Mouse (Mus musculus) ES-CJ7 (cell line): Measurements from ENCODE around the gene Ywhah.
A peak's percentile ranks its signal among the peaks of the same experiment; 100 is the strongest.
"Not testable (repeated sequence)": the region's sequence is repeated elsewhere in the genome, so short reads cannot be mapped to it uniquely, and the experiment has no call there.

Experiments
- DNase-seq: peaks from one replicate; pipeline ENCODE4 v3.0.0; 2011; ENCODE audit warnings: low read depth, low spot score

Gene Ywhah

DNA sequence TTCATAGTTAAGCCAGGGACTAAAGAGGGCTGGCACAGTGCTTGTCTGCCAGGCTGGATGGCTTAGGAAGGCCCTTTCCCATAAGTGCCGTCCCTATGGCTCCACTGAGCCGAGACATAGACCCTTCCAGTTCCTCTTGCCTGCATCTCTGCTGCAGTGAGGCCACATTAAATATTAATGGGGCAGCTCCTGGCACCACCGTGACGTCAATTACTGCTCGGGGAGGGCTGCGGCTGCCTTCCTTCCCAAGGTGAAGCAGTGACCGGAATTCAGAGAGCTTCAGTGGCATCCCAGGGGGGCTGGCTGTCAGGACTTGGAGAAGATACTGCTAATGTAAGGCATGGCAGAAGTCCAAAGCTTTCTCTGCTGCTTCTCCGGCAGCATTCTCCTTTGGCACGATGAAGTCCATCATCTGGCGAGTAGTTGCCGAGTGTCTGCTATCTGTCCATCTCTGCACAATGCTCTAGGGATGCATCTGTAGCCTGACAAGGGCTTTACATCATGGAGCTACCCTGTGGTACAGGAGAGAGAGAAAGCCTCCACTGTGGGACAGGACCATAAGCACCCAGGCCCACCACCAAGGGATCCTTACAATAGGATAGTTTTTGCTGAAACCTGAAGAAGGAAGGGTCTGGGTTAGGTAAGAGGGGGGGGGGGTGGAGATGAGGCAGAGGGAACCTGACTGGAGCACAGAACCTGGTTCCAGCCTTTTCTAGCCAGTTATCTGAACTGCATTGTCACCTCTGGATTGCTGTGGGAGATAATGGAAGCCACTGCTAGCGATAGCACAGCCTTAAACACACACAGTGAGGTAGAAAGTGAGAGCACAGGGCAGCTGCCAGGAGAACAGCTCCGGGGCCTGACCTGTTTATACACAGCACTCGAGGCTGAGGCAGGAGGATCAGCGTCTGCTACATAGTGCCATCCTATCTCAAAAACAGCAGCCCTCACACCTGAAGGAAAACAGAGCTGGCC lies 7.2 kb upstream of the Ywhah start:
- DNase-seq: peak; percentile 63

- DNase-seq: no peak
Observed at GRCm38 (mm10) chr5:33014096-33014495, 4.5 kb upstream of the Ywhah start.

GRCm38 (mm10) chr5:33015579-33015978 lies 3.0 kb upstream of the Ywhah start:
- DNase-seq: no peak

DNA sequence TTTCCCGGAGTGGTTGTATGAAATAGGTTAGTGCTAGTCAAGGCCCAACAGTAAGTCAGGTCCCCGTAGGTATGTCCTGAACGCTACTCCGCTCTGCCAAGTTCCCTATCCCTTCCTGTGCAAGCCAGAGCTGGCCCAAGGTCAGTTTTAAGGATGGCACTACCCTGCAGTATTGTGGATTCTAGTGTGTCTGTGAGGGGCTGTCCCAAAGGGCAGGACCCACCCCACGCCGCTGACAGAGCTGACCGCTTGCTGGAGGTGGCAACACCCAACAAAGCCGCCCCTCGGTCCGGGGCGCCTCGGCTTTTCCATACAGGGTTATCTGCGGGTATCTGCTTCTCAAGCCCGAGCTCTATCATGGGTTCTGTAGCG lies 441 bp upstream of the Ywhah start:
- no peak for DNase-seq

DNA sequence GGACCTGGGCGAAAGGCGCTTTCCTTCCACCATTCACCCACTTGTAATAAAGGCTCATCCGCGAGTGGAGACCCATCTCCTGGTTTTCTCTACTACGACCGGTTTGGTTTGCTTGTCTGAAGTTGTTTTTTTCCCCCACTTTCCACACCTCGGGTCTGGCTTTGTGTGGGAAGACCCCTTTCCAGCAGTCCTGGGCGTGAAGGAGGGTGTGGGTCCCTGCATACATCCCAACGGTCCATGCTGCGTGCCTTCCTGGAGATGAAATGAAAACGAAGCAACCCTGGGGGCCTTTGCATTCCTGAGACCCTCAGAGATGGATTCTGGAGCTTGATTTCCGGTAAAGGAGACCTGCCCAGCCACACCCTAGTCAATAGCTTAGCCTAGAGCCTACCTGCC lies 808 bp downstream of the Ywhah start:
- peak; percentile 72 for DNase-seq

- DNase-seq: peak; percentile 41
Observed at GRCm38 (mm10) chr5:33021622-33022021, 3.0 kb downstream of the Ywhah start.

DNA sequence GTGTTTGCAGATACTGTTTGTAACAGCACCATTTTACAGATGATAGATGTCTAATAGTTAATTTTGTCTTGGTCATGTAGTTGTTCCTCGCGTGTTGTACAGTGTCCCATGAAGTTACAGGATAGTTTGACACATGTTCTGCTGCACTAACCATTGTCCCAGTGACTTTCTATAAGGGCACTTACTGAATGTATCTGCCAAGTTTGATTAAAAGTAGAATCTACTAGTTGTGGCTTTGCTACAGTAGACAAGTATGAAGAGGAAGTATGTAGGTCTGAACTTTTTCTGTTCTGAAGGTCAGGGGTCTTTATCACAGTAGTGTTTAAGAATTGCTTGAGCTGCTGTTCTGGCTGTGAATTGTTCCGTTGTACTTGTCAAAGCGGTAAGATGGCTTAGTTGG lies 4.7 kb downstream of the Ywhah start:
- no peak for DNase-seq

GRCm38 (mm10) chr5:33024474-33024873 lies 5.9 kb downstream of the Ywhah start:
- DNase-seq: no peak

GRCm38 (mm10) chr5:33028656-33029055 lies 10.0 kb downstream of the Ywhah start:
- DNase-seq: no peak

GRCm38 (mm10) chr5:33030425-33031175 lies 12.0 kb downstream of the Ywhah start:
- no peak for DNase-seq

DNA sequence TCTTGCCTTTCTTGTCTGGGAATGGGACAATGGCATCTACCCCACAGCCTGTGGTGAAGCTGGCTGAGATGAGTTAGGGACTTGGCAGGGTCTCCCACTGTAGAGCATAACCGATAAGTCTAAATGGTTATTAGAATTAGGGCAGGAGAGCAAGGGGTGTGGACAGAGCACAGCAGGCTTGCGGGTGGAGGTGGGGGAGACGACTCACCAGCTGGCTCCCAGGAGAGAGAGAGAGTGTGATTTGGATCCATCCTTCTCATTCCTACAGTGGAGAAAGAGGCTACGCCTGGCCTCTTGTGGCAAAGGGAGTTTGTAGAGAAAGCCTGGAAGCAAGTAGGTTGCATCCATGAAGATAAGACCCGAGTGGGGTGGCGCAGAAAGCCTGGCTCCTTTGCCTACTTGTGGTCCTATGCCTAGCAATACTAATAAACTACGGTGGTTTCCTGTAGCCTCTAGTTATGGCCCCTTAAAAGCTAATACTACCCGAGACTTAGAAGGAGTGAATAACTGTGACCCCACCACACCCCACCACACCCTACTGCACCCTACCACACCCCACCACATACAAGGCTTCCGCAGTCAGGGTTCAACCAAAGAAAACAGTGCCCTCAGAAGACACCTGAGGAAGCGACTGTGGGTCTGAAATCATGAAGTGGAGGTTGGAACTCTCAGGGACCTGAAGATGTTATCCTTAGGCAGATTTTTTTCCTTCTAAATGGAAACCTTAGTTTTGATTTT lies 13.6 kb downstream of the Ywhah start:
- DNase-seq: no peak

DNA sequence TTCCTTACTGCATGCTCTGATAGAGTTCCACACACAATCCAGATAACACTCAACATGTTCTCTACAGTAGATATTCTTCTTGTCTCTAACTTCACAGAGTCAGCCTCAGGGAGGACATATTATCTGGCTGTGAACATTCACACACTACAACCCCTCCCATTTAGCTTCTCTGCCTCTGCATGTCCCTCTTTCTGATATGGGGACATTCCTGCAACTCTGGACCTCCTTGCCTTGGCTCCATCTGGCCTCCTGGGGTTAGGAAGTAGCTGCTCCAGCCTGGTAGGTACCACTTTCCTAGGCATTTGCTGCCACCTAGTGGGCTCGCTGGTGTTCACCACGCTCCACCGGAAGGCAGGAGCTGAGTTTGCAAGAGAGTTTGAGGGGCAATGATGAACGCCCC lies 14.5 kb downstream of the Ywhah start:
- peak; percentile 91 for DNase-seq

- peak; percentile 35 for DNase-seq
Observed at GRCm38 (mm10) chr5:33033633-33034032, 15.0 kb downstream of the Ywhah start.

DNA sequence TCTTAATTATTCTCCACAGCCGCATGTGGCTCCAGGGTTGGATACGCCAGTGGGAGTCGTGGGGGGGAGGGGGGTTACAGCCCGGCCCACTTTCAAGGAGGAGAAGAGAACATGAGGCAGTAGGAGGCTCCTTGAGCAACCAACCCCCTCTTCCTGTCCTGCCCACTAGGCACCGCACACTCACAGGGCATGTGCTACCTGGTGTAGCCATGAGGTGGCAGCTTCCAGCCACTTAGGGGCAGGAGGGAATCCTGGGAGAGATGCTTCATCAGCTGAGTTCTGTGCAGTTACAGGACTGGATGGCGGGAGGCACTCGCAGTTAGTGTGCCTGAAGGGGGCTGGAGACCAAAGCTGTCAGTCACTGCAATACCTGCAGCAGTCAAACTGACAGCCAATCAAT lies 15.5 kb downstream of the Ywhah start:
- DNase-seq: peak; percentile 95

DNA sequence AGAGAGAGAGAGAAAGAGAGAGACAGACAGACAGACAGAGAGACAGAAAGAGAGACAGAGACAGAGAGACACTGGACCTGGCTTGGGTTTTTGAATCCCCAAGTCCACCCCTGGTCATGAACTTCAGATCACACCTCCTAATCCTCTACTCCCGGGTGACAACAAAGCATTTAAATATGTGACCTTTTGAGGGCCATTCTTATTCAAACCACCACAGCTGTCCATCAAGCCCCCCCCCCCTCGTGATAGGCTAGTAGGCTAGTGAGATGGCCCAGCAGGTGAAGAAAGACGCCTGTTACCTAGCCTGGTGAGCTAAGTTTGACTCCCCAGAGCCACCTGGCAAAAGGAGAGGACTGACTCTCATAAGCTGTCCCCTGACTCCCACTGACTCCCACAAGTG lies 16.3 kb downstream of the Ywhah start:
- DNase-seq: peak; percentile 58

DNA sequence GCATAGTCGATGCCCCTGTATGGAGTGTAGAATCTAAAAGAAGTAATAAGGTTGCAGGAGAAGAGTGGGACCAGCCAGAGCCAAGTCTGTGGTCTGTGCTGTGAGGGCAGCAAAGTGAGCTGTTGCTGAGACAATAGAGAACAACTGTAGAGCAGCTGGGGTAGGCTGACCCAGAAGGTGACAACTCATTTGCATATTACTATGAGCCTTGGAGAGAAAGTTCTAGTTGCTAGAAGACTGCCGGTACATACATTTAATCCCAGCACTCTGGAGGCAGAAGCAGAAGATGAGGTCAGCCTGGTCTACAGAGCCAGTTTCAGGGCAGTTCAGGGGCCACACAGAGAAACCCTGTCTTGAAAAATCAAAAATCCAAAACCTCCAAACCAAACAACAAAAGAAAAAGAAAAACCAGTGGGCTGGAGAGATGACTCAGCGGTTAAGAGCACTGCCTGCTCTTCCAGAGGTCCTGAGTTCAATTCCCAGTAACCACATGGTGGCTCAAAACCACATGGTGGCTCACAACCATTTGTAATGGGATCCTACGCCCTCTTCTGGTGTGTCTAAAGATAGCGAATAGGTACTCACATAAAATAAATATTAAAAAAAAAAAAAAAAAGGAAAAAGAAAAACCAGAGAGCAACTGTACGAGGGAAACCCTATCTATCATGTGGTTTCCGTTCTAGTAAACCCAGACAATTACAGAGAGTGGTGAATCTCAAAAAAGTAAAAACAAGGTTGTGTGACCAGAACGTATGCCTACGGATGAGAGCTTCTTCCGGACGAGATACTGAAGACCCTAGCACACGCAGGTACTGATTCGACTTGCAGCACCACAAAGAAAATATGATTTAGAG lies 20.3 kb downstream of the Ywhah start:
- DNase-seq: no peak

DNA sequence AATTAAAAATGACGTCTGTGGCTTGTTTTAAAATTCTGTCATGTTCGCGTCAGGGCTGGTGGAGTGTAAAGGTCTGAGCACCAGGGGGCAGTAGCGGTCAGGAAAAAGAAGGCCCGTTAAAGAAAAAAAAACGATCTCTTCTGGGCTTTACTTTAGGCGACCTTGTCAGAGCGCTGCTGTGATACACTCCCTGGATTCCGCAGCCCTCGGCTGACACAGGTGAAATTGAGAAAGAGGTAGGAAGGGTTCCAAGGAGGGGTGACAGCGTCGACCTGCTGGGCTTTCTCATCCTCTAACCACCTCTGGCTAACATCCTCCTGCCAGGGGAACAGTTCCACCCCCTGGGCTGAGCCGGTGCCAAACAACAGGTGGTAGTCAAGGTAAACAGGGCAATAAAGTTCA lies 20.9 kb downstream of the Ywhah start:
- peak; percentile 73 for DNase-seq

GRCm38 (mm10) chr5:33040735-33041134 lies 22.1 kb downstream of the Ywhah start:
- not testable (repeated sequence) for DNase-seq

GRCm38 (mm10) chr5:33043397-33043796 lies 24.8 kb downstream of the Ywhah start:
- DNase-seq: no peak

DNA sequence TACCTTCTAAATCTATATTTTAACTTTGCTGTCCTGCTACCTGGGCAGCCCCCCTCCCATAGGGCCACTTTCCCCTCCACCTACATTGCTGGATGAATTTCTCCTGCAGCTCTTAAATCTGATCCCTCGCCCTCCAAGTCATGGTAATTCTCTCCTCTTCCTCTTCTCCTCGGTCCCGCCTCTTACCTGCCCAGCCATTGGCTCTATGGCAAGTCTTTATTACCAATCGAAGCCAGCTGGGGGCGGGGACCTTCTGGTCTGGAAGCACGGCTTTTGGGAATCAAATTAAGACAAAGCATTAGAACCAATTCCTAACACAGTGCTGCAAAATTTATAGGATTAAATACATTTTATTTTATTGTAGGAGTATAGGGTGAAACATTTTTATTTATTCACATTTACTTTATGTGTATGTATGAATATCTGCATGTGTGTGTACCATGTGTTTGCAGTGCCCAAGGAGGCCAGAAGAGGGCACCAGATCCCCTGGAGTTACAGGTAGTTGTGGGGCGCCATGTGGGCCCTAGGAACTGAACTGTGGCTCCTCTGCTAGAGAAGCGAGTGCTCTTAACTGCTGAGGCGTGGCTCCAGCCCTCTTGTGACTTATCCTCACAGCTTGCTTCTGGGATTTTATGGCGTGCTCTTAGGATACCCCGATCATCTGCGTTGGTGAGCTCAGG lies 26.2 kb downstream of the Ywhah start:
- DNase-seq: peak; percentile 60

DNA sequence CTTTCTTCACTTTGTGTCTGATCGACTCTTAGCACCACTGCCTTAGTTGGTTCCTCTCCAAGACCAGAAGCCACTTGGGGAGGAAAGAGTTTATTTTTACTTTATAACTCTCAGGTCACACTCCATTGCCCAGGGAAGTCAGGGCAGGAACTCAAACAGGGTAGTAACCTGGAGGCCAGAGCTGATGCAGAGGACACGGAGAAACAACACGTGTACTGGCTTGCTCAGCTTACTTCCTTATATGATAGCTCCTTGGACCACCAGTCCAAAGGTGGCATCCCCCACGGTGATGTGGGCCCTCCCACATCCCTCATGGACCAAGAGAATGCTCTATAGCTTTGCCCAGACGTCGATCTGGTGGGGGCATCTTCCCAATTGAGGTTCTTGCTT lies 26.7 kb downstream of the Ywhah start:
- DNase-seq: no peak
